Mouse (Mus musculus) spleen, postnatal 10 days (tissue): ENCODE measurements at regions not wholly inside any gene's neighbourhood (a gene's known extent, or its start where the extent isn't known, plus 50 kb on each side); places are given as distances from the start of the nearest gene placed in this dataset.
A peak's percentile ranks its signal among the peaks of the same experiment; 100 is the strongest.

Experiments used
- DNase-seq, 2 experiments: peaks; one replicate each; pipeline ENCODE4 v3.0.0; 2021 to 2022; ENCODE audit warnings: low spot score in 2 of 2

DNA sequence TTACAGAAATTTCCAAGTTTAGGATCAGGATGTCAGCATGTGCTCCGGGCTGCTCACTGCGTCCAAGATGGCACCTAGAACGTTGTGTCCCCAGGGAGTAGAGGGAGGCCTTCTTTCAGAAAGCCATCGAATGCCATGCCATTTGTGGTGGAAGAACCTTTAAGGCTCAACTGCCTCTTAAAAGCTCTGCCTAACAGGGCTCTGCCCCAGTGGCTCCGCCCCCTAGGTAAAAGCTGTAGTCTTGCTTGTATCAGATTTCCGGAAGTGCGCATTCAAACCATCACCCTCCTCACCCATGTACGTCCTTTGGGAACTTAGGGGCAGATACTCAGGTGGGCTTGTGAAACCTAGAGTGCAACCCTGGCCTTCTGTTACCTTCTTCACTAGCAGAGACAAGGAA is 54.0 kb upstream of the Psmd7 start:
- DNase-seq: no peak

- no peak for DNase-seq
Observed at GRCm38 (mm10) chr8:107647936-107648335, 59.7 kb upstream of the Psmd7 start.

DNA sequence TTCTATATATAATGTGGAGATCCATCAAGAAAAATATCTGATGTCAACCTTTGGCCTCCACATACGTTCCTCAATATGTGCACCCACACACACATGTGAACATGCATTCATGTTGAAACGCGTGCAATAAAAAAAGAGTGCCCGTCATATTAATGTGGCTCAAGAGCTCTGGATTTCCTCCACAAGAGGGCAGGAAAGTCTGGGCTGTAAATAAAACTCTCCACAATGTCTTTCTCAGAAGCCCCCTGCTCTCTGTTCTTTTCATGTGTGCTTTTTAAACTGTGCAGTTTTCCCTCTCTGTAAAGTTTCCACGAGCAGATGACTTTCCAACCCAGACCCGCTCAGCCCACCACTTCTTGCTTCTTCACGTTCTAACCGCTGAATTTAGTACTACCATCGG is 62.0 kb upstream of the Psmd7 start:
- DNase-seq: no peak

- DNase-seq: no peak
Observed at GRCm38 (mm10) chr8:107651424-107651823, 63.2 kb upstream of the Psmd7 start.

DNA sequence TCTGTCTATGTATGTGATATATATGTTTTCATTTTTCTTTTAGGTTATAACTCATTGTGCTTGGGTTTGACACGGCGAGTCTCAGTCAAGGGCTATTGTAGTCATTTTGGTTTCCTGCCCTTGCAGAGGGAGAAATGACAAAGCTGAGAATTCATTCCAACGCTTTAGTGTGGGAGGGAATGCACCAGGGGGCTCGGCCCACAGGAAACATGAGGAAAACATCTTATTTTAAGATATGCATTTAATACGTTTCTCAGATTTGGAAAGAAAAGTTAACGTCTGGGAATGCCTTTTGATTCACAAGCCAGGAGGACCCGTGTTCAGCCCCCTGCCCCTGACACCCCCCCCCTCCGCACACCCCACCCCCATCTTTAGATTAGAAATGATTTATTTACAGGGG is 64.0 kb upstream of the Psmd7 start:
- no peak for DNase-seq

- no peak for DNase-seq
Observed at GRCm38 (mm10) chr8:107653711-107654110, 65.4 kb upstream of the Psmd7 start.

- DNase-seq: peak in 1 of 2 experiments; percentile 34
Observed at GRCm38 (mm10) chr8:107656622-107657021, 68.4 kb upstream of the Psmd7 start.

GRCm38 (mm10) chr8:107657741-107658140 is 69.5 kb upstream of the Psmd7 start:
- no peak for DNase-seq

DNA sequence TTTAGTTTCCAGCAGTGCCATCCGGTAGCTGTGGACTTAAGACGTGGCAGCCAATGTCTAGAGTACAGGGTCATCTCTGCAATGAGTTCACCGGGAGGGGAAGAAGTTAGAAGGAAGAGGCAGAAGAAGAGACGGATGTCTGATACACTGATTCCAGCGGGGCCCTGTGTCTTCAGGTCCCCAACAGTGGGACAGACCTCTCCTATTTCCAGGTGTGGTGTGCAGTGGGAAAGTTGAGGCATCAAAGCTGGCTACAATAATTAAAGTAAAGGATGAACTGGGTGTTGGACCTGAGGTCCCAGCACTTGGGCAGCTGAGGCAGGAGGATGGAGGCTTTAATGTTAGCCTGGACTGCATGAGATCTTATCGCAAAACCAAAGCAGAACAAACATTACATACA is 70.1 kb upstream of the Psmd7 start:
- DNase-seq: no peak

GRCm38 (mm10) chr8:107660624-107661023 is 72.4 kb upstream of the Psmd7 start:
- DNase-seq: no peak

- DNase-seq: no peak
Observed at GRCm38 (mm10) chr8:107669608-107670007, 81.3 kb upstream of the Psmd7 start.

- DNase-seq: no peak
Observed at GRCm38 (mm10) chr8:107671471-107671870, 83.2 kb upstream of the Psmd7 start.

GRCm38 (mm10) chr8:107672691-107673090 is 84.4 kb upstream of the Psmd7 start:
- DNase-seq: no peak

DNA sequence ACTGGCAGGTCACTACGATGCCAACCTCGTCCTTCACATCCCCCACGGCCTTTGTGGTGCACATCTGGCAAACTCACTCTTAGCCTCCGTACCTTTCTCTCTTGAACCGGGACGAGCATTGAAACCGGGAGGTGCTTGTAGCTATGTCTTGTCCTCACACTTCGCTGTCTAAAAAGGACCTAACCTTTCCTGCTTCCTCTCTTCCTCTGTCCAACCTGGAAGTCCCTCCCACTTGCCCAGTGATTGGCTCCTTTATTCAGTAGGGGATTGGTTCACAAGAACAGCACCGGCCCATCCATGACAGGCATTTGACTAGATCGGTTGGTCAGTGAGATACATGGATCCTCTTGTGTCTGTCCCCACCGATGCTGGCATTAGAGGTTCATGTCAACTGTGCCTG is 93.8 kb upstream of the Psmd7 start:
- DNase-seq: no peak

- DNase-seq: peak in 1 of 2 experiments; percentile 20
Observed at GRCm38 (mm10) chr8:107684721-107685691, 96.7 kb upstream of the Psmd7 start.

GRCm38 (mm10) chr8:107686936-107687335 is 98.7 kb upstream of the Psmd7 start:
- DNase-seq: no peak

GRCm38 (mm10) chr8:107687529-107687928 is 99.3 kb upstream of the Psmd7 start:
- DNase-seq: no peak

DNA sequence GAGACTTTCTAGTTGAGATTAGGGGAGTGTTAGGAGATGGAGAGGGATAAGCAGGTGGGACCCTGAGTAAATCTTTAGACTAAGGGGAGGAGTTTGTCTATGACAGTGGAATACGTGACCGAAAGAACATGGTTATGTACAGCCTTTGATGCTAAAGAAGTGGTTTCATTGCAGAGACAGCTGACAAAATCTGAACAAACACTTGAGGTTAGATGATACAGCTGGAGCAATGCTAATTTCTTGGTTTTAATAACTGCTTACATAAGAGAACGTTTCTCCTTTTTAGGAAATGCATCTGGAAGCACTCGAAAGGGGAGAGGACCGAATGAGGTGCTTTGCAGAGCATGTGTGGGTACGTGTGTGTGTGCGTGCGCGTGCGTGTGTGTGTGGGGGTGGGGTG is 100.8 kb upstream of the Psmd7 start:
- DNase-seq: no peak

DNA sequence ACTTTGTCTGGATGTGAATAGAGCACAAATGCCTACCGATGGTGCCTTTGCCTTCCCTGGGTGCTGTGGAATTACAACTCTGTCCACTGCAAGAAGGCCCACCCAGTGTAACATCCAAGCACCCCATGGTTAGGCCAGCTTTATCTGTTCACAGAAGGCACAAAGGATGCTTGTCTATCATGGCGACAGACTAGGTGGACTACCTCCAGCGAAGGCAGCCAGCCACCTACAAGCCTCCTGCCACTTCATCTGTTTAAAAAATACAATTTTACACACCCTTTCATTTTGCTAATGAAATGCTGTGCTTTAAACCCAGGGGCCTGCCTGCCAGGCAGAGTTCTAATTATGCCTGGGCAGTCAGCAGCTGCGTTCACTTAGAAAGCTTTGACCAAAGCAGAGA is 103.0 kb upstream of the Psmd7 start:
- DNase-seq: no peak

DNA sequence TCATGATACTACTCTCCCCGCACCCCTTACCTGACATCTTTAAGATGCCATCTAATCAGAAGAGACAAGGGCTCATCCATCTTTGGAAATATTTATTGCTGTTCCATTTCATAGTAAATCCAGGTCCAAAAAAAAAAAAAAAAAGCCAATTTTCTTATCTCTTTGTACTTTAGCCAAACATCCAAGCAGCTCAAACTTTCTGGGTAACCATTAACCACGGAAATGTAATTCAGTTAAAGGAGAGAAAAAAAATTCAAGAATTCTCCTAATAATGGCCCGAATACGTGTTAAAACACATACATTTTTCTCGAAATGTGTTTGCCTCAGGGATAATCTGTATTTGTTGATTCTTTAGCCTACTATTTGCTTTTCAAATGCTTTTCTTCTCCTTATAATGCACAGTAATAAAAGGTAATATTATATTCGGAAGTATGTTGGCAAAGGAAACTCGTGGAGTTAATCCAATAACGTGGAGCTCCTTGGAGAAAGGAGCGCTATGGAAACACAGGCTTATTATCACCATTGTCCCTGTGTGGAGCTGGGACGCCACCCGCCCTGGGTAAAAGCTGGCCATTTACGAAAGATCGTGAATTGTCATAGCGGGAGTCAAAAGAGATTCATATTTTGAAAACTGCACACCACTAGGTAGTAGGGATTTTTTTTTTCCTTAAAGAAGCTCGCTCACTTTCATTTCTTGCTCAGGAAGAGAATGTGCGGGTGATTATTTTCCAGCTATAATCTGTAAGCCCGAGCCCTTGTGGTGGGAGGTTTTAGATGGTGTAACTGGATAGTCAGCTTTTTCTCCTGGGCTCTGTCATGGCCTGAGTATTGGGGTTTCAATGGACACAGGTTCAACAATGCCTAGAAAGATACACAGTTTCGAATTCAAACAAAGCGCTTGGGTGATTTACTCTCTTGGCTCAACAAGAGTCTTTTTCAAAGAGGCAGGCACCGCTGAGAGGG is 108.4 kb upstream of the Psmd7 start:
- DNase-seq: no peak

GRCm38 (mm10) chr8:107699307-107699706 is 111.0 kb upstream of the Psmd7 start:
- no peak for DNase-seq

DNA sequence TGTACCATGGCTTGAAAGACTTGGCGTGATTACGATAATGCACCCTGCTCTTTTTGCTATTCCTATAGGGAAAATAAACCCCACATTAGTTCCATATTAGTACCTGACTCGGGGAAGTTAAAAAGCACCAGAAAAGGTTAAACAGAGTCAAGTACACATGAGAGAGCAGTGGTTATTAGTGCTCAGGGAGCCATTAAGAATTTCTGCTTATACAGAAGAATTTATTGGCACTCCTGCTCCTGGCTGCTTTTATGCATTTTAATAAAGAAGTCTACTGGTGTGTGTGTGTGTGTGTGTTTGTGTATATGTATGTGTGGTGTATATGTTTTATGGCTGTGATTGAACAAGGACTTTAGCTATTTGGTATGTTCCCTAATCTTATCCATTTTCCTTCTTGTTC is 111.5 kb upstream of the Psmd7 start:
- no peak for DNase-seq
